Mouse (Mus musculus) liver, postnatal 0 days (tissue): ENCODE results near the gene Sh3tc1.

Experiments used
- CTCF ChIP-seq: sonication (generic); IDR thresholded peaks from 2 replicates; pipeline ENCODE4 v1.5.1; 2016; ENCODE audit warnings: antibody characterized with exemption, low read depth
- EP300 ChIP-seq: IDR thresholded peaks from 2 replicates; pipeline ENCODE4 v1.6.1; 2016; ENCODE audit warnings: antibody characterized with exemption, low read depth, mild to moderate bottlenecking

DNA sequence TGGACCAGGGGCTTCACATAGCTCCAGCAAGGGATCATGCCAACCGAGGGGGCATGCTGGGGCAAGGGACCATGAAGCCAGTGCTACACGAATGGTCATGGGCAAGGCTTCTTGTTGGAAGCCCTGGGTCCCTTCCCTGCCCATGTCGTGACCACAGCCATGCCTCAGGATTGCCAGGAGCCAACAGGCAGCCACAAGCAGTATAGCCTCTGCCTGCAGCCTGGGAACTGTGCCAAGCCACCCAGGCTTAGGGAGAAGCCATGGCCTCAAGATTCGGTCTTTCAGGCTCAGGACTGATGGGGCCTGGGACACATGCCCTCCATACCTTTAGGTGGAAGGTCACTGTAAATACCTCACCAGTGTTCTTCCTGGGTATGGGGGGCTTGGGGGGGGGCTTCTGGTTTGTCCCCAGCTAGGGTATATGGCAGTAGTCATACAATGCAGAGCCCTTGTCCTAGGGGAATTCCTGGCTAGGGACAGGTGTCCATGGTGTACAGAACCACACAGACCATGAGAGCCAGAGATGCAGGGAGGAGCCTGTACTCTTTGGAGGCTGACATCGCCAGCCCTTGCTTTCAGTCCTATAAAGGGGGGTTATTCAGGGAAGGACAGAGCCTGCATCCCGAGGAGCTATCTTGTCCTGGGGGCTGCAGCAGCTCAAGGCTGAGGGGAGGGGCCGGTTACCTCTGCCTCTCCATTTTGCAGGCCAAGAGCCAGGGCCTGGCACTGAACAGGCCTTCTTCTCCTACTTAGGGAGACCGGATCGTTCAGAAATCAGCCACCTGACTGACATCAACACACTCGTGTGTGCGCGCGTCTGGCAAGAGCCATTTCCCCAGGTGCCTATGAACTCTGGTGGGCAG, 33.7 kb upstream of the Sh3tc1 start:
- TF ChIP-seq CTCF, result no peak
- no peak for TF ChIP-seq EP300
